Mouse (Mus musculus): Measurements from ENCODE around the gene Ccl11. TPM values are rescaled to one million over a fixed set of nuclear protein-coding genes. Genes with fewer than 3 reads are reported as not detected.

Gene Ccl11
- polyA plus RNA-seq (2012; rRNA removed; ENCODE audit: low replicate concordance) = 37.8 and 72.8 TPM in 2 replicates

GRCm38 (mm10) chr11:82057646-82058045 lies at the start of gene Ccl11:
Gene Ccl11 (plus strand): TSS chr11:82057823.

GRCm38 (mm10) chr11:82035356-82035755 lies 22.3 kb upstream of the Ccl11 start, which contains the start of gene Ccl2:
Gene Ccl2 (plus strand): TSS chr11:82035571.

DNA sequence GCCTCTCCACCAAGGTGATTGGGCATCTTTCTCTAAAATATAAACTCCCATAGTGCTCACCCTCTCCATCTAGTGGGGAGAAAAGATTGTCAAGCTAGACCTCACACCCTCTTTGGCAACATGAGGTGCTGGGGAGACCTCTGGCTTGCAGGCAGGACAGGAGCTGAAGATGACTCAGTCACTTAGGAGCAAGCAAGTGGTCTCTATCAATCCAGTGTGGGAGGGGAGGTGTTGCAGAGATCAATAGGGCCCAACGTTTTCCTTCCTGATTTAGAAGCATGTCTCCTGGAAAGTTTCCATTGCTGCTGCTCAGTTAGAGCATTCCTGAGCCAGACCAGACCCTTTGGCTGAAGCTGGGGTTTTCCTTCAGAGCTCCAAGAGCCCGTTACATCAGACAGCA lies 19.1 kb upstream of the Ccl11 start, which contains the start of gene Gm17268:
Gene Gm17268, minus strand, starts transcription at position 28 of the 400 bp plus-strand sequence.

DNA sequence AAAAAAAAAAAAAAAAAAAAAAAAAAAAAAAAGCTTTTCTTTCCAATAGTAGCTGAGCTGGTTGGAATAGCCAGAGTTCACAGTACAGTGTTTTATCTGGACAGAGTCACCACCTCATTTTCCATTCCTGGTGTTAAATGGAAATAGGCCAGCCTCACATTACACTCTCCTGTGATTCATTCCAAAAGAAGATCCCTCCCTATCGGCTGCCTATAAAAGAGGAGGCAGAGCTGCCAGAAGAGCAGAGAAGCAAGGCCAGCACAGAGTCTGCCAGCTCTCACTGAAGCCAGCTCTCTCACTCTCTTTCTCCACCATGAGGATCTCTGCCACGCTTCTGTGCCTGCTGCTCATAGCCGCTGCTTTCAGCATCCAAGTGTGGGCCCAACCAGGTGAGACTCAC lies 12.2 kb upstream of the Ccl11 start, which contains the start of gene Ccl7:
Gene Ccl7, plus strand, starts transcription at position 242 of the 400 bp plus-strand sequence.

GRCm38 (mm10) chr11:82101529-82101928 lies 43.9 kb downstream of the Ccl11 start, which contains the start of gene Ccl12:
Gene Ccl12 (plus strand): TSS chr11:82101845.

Other genes starting within 250 kb of the Ccl11 start
- gene 5530401A14Rik, start 197.2 kb upstream of the Ccl11 start, polyA plus RNA-seq (2012; rRNA removed; ENCODE audit: low replicate concordance) = not detected in 2 replicates
- gene Asic2, start 89.4 kb upstream of the Ccl11 start, polyA plus RNA-seq (2012; rRNA removed; ENCODE audit: low replicate concordance) = 1.6 and 18.8 TPM in 2 replicates
- gene Ccl2, start 22.3 kb upstream of the Ccl11 start, polyA plus RNA-seq (2012; rRNA removed; ENCODE audit: low replicate concordance) = 6.1 and 17.2 TPM in 2 replicates
- gene Gm17268, start 19.3 kb upstream of the Ccl11 start, polyA plus RNA-seq (2012; rRNA removed; ENCODE audit: low replicate concordance) = not detected in 2 replicates
- 2.9 and 3.2 TPM in 2 replicates for gene Ccl7, start 12.1 kb upstream of the Ccl11 start, polyA plus RNA-seq (2012; rRNA removed; ENCODE audit: low replicate concordance)
- gene Ccl12, start 44.0 kb downstream of the Ccl11 start, polyA plus RNA-seq (2012; rRNA removed; ENCODE audit: low replicate concordance) = 6.1 and 8.5 TPM in 2 replicates
- 40.1 and 47.0 TPM in 2 replicates for gene Ccl8, start 57.4 kb downstream of the Ccl11 start, polyA plus RNA-seq (2012; rRNA removed; ENCODE audit: low replicate concordance)
- gene Ccl1, start 247.9 kb downstream of the Ccl11 start, polyA plus RNA-seq (2012; rRNA removed; ENCODE audit: low replicate concordance) = not detected in 2 replicates

Data from subcutaneous adipose tissue, adult 2 months (tissue).